Mouse (Mus musculus) fat pad, adult 2 months (tissue): Measurements from ENCODE around the gene Tmem183a.

ENCODE experiments used
- DNase-seq: peaks from one replicate; pipeline ENCODE4 v3.0.0-alpha.2; 2011; ENCODE audit warnings: low read depth, low spot score; ENCODE audit errors: extremely low read depth

Gene Tmem183a

DNA sequence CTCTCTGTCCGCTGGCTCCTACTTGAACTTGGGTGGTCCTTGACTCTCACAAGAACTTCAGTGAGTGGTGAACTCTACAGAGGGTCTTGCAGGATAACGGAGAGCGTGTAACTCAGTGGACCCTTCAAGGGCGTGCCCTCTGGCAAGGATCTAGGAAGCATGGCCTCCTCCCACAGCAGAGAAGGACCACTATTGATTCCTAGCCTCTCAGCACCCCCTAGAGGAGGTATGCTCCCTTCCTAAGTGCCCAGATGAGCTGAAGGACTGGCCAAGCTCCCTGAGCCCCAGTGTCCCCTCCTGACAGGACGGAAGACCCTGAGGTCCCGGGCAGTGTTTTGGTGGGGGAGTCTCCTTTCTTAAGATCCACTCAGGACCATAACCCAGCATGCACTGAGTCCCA, 39.2 kb downstream of the Tmem183a start:
- no peak for DNase-seq

DNA sequence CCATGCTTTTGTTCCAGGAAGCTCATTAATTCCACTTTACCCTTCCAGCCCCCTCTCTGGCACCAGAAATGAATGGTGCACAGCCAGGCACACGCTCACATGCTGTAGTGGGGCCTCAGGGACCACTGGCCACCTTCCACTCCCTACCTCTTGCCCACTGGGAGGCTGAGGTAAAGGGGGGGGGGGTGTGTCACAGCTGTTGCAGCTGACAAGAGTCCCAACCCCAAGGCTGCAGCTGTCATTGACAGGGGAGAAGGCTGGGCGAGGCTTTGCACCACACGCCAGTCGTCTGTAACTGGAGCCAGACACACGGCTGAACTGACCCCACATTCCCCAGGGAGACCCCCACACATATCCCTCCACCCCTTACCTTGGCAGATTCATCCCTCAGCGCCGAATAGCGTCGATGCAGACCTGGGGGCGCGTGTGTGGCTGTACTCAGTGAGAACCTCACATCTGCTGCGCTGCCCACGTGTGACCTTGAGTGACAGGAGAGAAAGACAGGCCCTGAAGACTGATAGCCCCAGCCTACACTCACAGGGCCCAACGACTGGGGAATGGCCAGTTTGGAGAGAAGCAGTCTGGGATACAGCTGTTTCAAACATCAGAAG, 41.0 kb downstream of the Tmem183a start:
- no peak for DNase-seq

DNA sequence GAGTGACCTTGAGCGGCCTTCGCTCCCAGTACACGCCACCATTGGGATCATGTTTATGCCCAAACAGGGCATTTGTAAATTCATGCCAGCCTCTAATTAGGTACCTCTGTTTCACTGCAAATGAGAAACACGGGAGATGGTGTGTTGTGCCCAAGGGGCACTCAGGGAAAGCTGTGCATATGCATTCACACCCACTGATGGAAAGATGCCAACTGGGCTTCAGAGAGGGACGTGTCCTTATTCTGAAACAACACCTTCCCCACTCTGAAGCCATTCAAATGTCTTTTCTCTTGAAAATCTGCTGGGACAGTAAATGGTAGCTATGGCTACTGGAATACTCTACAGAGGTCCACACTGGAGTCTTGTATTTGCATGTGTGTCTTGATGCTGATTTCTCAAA, 43.5 kb downstream of the Tmem183a start:
- no peak for DNase-seq

DNA sequence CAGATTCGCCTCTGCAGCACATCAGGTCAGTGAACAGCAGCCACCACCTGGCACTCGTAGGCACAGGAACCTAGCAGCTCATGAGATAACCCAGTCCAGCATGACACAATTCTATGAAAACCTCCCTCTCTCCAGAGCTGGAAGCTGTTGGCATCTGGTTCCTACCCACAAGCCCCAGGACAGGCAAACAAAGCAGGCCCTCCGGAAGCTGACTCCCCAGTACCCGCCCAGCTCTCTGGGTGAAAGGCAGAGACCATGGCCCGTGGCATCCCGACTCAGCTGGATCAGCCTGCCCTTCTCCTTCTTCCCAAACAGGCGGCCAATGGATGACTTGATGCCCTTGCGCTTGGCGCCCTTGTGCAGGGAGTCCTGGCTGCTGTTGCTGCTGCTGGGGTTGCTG, 45.4 kb downstream of the Tmem183a start:
- no peak for DNase-seq

DNA sequence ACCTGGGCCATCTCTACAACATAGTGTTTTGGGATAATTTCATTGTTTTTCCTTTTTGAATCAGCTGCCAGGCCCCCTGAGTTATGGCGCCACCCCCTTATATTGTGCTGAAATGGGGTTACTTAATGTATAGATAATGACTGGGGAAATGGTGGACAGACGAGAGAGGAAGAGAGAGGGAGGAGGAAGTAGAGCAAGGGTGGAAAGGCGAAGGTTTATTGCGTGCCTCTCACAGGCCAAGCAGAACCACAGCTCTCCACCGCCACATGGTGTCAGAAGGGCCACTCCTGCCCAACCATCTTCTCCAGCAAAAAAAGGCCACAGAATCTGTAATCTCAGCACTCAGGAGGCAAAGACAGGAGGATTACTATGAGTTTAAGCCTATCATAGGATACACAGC, 46.6 kb downstream of the Tmem183a start:
- DNase-seq, result no peak

DNA sequence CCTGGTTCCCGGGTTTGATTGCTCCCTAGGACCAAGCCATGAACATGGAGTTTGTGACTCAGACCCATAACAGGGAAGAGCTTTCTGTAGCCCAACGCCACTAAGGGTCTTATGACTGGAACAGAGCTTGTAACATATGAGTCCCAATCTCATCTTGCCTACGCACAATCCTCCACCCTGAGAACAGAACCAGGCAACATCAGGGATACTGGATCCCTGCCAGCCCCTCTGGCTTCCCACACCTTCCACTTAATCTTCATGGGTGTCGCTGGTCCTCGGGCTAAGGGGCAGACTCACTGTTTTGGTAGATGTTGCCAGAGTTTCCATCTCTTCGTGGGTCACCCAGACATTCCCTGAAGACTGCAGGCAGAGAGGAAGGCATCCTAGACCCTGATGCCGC, 50.0 kb downstream of the Tmem183a start:
- no peak for DNase-seq

DNA sequence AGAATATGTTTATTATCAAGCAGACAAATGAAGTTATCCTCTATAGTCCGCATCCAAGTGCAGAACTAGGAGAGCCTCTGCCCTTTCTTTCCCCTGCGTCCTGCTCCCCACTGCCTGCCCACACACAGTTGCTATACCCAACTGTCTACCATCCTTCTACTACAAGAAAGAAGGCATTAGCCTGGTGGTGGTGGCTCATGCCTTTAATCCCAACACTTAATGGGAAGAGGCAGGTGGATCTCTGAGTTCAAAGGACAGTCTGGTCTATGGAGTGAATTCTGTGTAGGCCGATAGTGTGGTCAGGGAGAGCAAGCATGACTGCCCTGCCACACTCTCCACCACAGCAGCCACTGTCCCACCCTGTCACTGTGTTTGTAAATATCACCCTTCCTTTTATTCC, 51.0 kb downstream of the Tmem183a start:
- DNase-seq, result no peak

DNA sequence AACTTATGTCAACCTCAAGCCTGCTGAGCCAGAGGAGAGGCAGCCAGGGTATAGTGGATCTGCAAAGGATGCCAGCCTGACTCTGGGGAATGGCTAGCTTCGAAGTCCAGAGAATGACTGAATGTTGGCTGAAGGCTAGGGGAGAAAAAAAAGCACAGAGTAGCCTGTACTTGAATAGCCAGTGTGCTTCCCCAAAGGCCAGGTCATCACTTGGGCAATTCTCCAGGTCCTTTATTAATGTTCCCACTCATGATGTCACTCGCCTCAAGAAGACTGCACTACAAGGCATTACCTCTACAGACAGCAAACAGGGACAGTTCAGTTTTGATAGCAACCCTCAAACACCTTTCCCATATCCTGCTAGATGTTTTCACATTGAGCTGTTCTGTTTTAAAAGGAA, 51.5 kb downstream of the Tmem183a start:
- DNase-seq, result no peak

DNA sequence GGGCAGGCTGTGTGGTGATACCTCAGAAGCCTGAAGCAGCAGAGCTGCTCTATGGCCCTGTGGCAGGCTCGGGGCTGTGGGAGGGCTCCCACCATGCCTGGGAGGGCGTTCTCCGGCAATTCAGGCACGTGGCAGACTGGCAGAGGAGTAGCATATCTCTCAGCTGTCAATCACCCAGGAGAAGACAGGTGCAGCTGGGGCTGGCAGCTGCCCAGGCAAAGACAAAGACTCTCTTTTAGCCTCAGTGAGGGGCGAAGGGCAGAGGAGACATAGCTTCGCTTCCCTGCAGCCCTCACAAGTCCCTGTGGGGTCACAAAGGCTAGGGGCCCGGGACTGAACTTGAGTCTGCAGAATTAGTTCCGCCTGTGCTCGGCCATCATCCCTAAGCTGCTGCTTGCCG, 54.4 kb downstream of the Tmem183a start:
- DNase-seq, result no peak

DNA sequence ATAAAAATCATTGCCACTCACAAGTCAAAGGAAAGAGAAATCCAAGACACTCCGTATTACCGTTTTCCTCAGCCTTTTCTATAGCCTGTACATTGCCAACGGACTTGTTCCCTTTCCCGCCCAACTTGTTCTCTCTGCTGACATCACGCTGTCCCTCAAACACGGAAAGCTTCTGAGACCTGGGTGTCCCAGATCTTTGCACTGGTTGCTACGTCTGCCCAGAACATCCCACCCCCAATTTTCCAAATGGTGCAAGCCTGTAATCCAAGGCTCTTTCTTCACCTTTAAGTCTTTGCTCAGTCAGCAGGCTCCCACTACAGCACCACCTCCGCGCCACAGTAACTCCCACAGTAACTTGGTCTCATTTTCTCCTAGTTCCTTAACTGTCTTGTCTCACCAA, 56.8 kb downstream of the Tmem183a start:
- DNase-seq, result no peak

DNA sequence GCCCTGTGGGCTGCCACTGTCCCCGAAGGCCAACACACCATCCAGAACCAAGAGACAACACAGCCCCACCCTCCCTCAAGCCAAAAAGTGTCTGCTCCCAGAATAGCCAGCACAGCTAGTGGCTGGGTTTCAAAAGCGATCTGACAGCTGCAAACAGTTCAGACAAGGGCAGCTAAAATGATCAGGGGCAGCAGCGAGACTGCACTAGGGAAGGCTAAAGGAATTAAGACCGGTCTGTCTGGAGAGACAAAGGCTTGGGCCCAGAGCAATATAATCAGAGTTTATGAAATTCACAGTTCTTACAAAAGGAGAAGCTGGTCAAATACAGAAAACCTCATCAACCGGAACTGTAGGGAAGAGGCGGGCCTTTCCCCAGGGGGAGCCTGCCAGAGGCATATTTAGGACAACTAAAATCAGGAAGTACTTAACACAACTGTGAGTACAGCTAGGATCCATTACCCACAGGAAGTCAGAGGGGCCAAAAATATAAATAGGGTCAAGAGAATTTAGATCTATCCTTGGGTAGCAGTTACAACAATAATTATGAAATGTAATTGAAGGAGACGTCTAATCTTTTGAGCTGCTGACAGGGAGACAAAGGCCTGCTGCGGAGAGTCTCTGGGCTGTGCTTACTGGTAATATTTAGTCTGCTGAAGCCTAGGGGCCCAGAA, 59.1 kb downstream of the Tmem183a start:
- no peak for DNase-seq

DNA sequence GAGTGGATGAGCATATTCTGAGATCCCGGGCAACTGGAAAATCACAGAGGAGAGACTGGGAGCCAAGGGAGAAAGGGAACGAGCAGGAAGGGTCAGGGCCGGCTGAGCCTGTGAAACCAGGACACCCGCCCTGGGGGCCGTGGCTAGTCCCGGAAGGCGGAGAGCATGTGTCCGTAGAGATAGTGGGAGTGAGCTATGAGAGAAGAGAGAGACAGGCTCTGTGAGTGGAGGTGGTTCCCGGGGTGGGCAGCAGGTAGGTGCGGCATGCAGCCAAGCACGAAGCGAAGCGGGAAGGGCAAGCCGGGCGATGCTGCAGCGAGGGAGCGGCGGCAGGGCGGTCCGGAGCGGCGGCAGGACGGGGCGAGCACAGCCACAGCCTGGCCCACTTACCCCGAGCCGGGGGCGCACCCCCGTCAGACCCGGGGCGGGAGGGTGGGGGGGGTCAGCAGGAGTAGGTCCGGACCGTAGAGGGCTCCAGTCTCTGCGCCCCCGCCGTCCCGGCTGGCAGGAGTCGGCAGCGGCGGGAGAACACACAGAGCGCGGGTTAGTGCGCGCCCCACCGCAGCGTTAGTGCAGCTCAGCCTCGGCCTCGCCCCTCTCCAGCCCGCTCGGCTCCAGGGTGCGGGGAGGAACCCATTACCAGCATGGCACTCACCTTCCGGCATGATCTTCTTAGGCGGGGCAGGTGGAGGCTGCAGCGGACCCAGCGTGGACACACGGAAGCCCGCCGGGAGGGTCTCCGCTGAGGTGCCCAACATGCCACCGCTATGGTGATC, 63.0 kb downstream of the Tmem183a start:
- no peak for DNase-seq

DNA sequence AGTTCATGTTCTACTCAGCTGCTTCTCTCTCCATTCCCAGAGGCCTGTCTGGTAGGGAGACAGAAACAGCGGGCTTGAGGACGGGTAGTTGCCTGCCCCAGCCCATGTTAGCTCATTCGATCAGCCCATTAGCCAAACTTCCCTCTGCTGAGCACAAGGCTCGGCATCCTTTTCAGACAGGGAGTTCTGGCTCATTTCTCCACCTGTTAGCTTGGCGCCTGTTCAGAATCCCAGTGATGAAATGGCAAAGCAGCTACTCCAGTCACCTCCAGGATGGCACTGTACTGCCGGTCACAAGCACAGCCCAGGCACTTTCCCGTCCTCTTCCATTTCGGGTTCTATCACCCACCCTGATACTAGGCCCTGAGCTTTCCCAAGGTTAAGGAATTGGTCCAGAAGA, 64.5 kb downstream of the Tmem183a start:
- DNase-seq, result no peak
